Mouse (Mus musculus): Measurements from ENCODE around the gene Kcnj2. TPM values are rescaled to one million over a fixed set of nuclear protein-coding genes. Genes with fewer than 3 reads are reported as not detected.

Gene Kcnj2
- polyA plus RNA-seq, 1 experiment from 2014 or later = 2.7 TPM

GRCm38 (mm10) chr11:111100131-111100530 lies 34.2 kb downstream of the Kcnj2 start:
- 92% methylated on average over 2 of the region's 2 CpGs for WGBS

GRCm38 (mm10) chr11:111100651-111101050 lies 34.7 kb downstream of the Kcnj2 start:
- WGBS = 92% methylated on average over 4 of the region's 4 CpGs
- H3K36me3 ChIP-seq (replicated peaks) = no peaks in the 10 kb centered on the region
- no peak overlapping the region for H3K27ac ChIP-seq (replicated peaks)
- no peak overlapping the region for H3K4me3 ChIP-seq
- H3K4me1 ChIP-seq = no peaks in the 10 kb centered on the region
- no peak for DNase-seq (ENCODE audit: low spot score)
- no peaks in the 10 kb centered on the region for H3K9me3 ChIP-seq
- no peaks in the 10 kb centered on the region for H3K27me3 ChIP-seq (replicated peaks; ENCODE audit: low read depth, poor library complexity, severe bottlenecking)

More at GRCm38 (mm10) chr11:111100131-111100530, 34.2 kb downstream of the Kcnj2 start:
- H3K27me3 ChIP-seq (replicated peaks; ENCODE audit: low read depth, poor library complexity, severe bottlenecking) = no peaks in the 10 kb centered on the region
- H3K9me3 ChIP-seq = no peaks in the 10 kb centered on the region
- DNase-seq (ENCODE audit: low spot score) = no peak
- H3K36me3 ChIP-seq (replicated peaks) = no peaks in the 10 kb centered on the region
- no peak overlapping the region for H3K27ac ChIP-seq (replicated peaks)
- H3K4me1 ChIP-seq = no peaks in the 10 kb centered on the region
- H3K4me3 ChIP-seq = no peak overlapping the region

DNA sequence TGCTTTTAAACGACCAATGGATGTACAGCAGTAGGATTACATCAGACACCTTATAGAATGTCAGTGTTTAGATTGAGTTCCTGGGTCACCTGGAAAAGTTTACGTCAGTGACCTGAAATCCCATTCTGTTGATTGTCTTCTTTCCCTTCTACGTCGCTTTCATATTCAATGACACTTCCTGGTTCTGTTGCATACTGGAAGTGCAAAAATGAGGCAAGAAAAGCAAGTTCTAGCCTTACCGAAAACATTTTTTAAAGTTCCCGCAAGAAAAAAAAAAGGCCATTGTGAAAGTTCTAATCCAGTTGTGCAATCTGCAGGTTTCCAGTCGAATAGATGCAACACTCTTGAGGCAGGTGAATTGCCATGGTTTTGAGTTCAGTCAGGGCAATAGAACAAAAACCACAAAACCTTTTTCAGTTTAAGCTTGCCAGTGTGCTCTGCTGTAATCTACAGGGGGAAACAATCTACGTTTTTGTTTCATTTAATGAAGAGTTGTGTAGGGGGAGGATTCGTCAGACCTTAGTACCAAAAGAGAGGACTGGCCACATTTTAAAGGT lies 35.7 kb downstream of the Kcnj2 start:
- H3K36me3 ChIP-seq (replicated peaks) = no peaks in the 10 kb centered on the region
- DNase-seq (ENCODE audit: low spot score) = no peak
- H3K4me3 ChIP-seq = no peak overlapping the region
- no peaks in the 10 kb centered on the region for H3K27me3 ChIP-seq (replicated peaks; ENCODE audit: low read depth, poor library complexity, severe bottlenecking)
- no peak overlapping the region for H3K27ac ChIP-seq (replicated peaks)
- H3K9me3 ChIP-seq = no peaks in the 10 kb centered on the region
- no peaks in the 10 kb centered on the region for H3K4me1 ChIP-seq
- 85% methylated on average over 9 of the region's 9 CpGs for WGBS

GRCm38 (mm10) chr11:111104422-111104821 lies 38.5 kb downstream of the Kcnj2 start:
- no peaks in the 10 kb centered on the region for H3K36me3 ChIP-seq (replicated peaks)
- no peaks in the 10 kb centered on the region for H3K9me3 ChIP-seq
- no peaks in the 10 kb centered on the region for H3K27me3 ChIP-seq (replicated peaks; ENCODE audit: low read depth, poor library complexity, severe bottlenecking)
- 79% methylated on average over 2 of the region's 2 CpGs for WGBS
- H3K4me1 ChIP-seq = no peaks in the 10 kb centered on the region
- H3K4me3 ChIP-seq = no peak overlapping the region
- no peak overlapping the region for H3K27ac ChIP-seq (replicated peaks)
- no peak for DNase-seq (ENCODE audit: low spot score)

DNA sequence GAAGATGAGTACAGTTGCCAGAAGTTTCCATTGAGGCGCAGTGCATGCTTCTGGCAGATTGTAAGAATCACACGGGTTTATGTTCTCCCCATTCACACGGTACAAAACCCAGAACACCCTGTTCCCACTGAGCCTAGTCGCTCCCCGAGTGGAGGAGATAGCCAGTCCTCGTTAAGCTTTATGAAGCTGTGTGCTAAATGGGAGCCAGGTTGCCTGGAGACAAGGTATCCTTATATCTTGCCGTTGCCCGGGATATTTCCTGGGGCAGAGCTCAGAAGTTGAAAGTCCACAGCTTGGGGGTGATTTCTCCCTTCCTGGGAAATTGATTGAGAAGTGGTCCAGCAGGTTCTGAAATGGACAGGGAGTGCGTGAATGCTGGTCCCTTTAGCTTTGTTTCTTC lies 42.2 kb downstream of the Kcnj2 start:
- WGBS = 70% methylated on average over 9 of the region's 9 CpGs
- Histone ChIP-seq H3K27me3 (replicated peaks; ENCODE audit: low read depth, poor library complexity, severe bottlenecking) (no peaks in the 10 kb centered on the region), H3K4me1 (peaks cover 5% of the 10 kb centered on the region), H3K27ac (replicated peaks) (no peak overlapping the region), H3K9me3 (no peaks in the 10 kb centered on the region), H3K36me3 (replicated peaks) (no peaks in the 10 kb centered on the region), H3K4me3 (no peak overlapping the region)
- DNase-seq (ENCODE audit: low spot score) = no peak

DNA sequence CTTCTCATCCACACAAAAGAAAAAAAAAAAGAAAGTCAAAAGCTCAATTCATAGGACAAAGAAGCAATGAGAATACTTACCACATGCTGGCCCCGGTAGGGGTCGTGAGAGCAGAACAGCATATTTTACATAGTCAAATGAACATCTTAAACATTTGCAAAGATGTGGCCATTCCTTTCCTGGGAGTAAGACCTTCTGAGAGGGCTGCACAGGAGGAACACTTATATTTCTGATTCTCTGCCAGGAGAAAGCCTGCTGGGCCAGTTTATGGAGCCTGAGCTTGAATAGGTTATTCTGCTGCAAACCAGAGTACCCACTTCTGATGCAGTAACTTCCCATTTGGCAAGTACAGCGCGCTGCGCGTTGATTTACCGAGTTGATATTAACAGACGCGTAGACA lies 55.5 kb downstream of the Kcnj2 start:
- Histone ChIP-seq H3K9me3 (no peaks in the 10 kb centered on the region), H3K36me3 (replicated peaks) (no peaks in the 10 kb centered on the region), H3K27me3 (replicated peaks; ENCODE audit: low read depth, poor library complexity, severe bottlenecking) (no peaks in the 10 kb centered on the region), H3K27ac (replicated peaks) (no peak overlapping the region), H3K4me1 (peaks cover 14% of the 10 kb centered on the region; the same call in 1 of the 2 replicates), H3K4me3 (no peak overlapping the region)
- no peak for DNase-seq (ENCODE audit: low spot score)
- 72% methylated on average over 9 of the region's 9 CpGs for WGBS

GRCm38 (mm10) chr11:111123324-111123723 lies 57.4 kb downstream of the Kcnj2 start:
- Histone ChIP-seq H3K9me3 (no peaks in the 10 kb centered on the region), H3K36me3 (replicated peaks) (no peaks in the 10 kb centered on the region), H3K4me1 (peaks cover 14% of the 10 kb centered on the region; the same call in 1 of the 2 replicates), H3K27me3 (replicated peaks; ENCODE audit: low read depth, poor library complexity, severe bottlenecking) (no peaks in the 10 kb centered on the region), H3K27ac (replicated peaks) (no peak overlapping the region), H3K4me3 (no peak overlapping the region)
- DNase-seq (ENCODE audit: low spot score) = no peak
- WGBS = 52% methylated on average over 4 of the region's 4 CpGs

DNA sequence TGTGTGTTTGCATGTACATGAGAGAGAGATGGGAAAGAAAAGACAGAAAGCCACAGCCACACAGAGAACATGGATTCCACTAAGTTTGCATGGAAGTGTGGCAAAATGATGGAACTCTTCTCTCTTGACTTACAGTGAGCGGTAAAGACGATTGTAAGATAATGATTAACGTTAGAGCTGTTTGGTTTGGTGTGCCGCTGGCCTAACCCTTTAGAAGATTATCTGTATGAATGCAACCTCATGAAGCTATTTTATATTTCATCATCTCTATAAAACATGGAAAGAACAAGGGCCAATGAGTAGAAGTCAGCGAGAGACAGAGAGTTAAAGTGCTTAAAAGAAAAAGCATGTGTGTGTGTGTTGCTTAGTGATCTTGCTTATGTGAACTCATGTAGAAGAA lies 60.0 kb downstream of the Kcnj2 start:
- 92% methylated on average over 5 of the region's 5 CpGs for WGBS
- H3K4me3 ChIP-seq = no peak overlapping the region
- no peaks in the 10 kb centered on the region for H3K9me3 ChIP-seq
- DNase-seq (ENCODE audit: low spot score) = no peak
- peaks cover 8% of the 10 kb centered on the region; the same call in 1 of the 2 replicates for H3K4me1 ChIP-seq
- H3K27me3 ChIP-seq (replicated peaks; ENCODE audit: low read depth, poor library complexity, severe bottlenecking) = no peaks in the 10 kb centered on the region
- no peaks in the 10 kb centered on the region for H3K36me3 ChIP-seq (replicated peaks)
- no peak overlapping the region for H3K27ac ChIP-seq (replicated peaks)

Other genes starting within 250 kb of the Kcnj2 start
- 0.15 and 0.27 TPM in 2 replicates for gene Kcnj16, start 98.1 kb upstream of the Kcnj2 start, polyA plus RNA-seq (2016; fragmentation: Nextera tagmentation; extraction: Ambion mirVana)

Data from embryonic facial prominence, embryonic 10.5 days (tissue).